Comparison of ENCODE assay signal across 11 mouse cellular contexts in genomic region chr7:126178804-126179203, GRCm38 (mm10).
"Had no signal": no experiment of that assay in that cellular context is flagged by ENCODE, and none has a peak within 500 bp of the region (broad histone marks: within the 10 kb centered on the region; RNA-seq: fewer than 3 reads in every experiment).

No protein-coding gene starts in this region.

- H3K27me3 ChIP-seq: limb, embryonic 13.5 days; midbrain, embryonic 13.5 days; neural tube, embryonic 13.5 days had no signal

- H3K4me2 ChIP-seq: limb, embryonic 13.5 days; midbrain, embryonic 13.5 days; neural tube, embryonic 13.5 days had no signal

- H3K27ac ChIP-seq: layer of hippocampus, adult 2 months; limb, embryonic 13.5 days; liver, embryonic 14.5 days; midbrain, embryonic 13.5 days; neural tube, embryonic 13.5 days had no signal

- H3K9ac ChIP-seq: limb, embryonic 13.5 days; liver, embryonic 14.5 days; midbrain, embryonic 13.5 days; neural tube, embryonic 13.5 days had no signal

- ATAC-seq: midbrain, embryonic 13.5 days had no signal

- DNase-seq: kidney, postnatal 10 days; kidney, postnatal 4 days; lung, adult 18-20 months; retina, postnatal 1 day; thymus, postnatal 14 days had no signal

- H3K9me3 ChIP-seq: limb, embryonic 13.5 days; midbrain, embryonic 13.5 days; neural tube, embryonic 13.5 days had no signal

- H3K4me3 ChIP-seq: layer of hippocampus, adult 2 months; limb, embryonic 13.5 days; midbrain, embryonic 13.5 days; myocyte; neural tube, embryonic 13.5 days had no signal
